Mouse (Mus musculus) MEL (cell line): ENCODE results near the gene P2rx7. TPM values are rescaled to one million over a fixed set of nuclear protein-coding genes. Genes with fewer than 3 reads are reported as not detected.
A peak's percentile ranks its signal among the peaks of the same experiment; 100 is the strongest.

Experiments
- DNase-seq: peaks from one replicate; pipeline ENCODE4 v3.0.0; 2011; ENCODE audit warnings: low read depth, low spot score
- H3K27ac ChIP-seq: 2 replicates; pipeline ENCODE4 v1.5.1; 2012; ENCODE audit warnings: low read depth, mild to moderate bottlenecking, control low read depth, low read length, moderate library complexity; ENCODE audit not compliant: control insufficient read depth
- H3K27me3 ChIP-seq, 2 experiments: fragments of 150-350 bp in 1 of 2; sonication (generic) in 1 of 2; 2 replicates each; pipeline ENCODE4 v1.6.1; 2012; ENCODE audit warnings: low read length in 2 of 2, mild to moderate bottlenecking in 2 of 2, improper control_type of control experiment in 1 of 2, moderate library complexity in 1 of 2; ENCODE audit not compliant: insufficient read depth in 2 of 2, control insufficient read depth in 1 of 2
- H3K36me3 ChIP-seq, 2 experiments: 2 replicates each; pipeline ENCODE4 v1.6.1; 2012 to 2014; ENCODE audit warnings: low read length in 2 of 2, improper control_type of control experiment in 1 of 2, inconsistent platforms in 1 of 2, mild to moderate bottlenecking in 1 of 2; ENCODE audit not compliant: insufficient read depth in 2 of 2, control insufficient read depth in 1 of 2
- H3K4me1 ChIP-seq, 2 experiments: fragments of 150-350 bp in 1 of 2; sonication (generic) in 1 of 2; 2 replicates each; pipeline ENCODE4 v1.6.1; 2012; ENCODE audit warnings: low read length in 2 of 2, improper control_type of control experiment in 1 of 2, mild to moderate bottlenecking in 1 of 2; ENCODE audit not compliant: insufficient read depth in 2 of 2, control insufficient read depth in 1 of 2
- H3K4me3 ChIP-seq, 2 experiments: fragments of 150-350 bp in 1 of 2; sonication (generic) in 1 of 2; 2 replicates each; pipeline ENCODE4 v1.5.1; 2012; ENCODE audit warnings: low read depth in 2 of 2, low read length in 2 of 2, mild to moderate bottlenecking in 2 of 2, moderate library complexity in 2 of 2, control low read depth in 1 of 2, improper control_type of control experiment in 1 of 2; ENCODE audit not compliant: control insufficient read depth in 1 of 2, insufficient read depth in 1 of 2
- H3K79me2 ChIP-seq: 2 replicates; pipeline ENCODE4 v1.6.1; 2012; ENCODE audit warnings: mild to moderate bottlenecking, low read length, moderate library complexity; ENCODE audit not compliant: control insufficient read depth, poor library complexity, insufficient read depth
- H3K9ac ChIP-seq: 2 replicates; pipeline ENCODE4 v1.6.1; 2012; ENCODE audit warnings: low read depth, mild to moderate bottlenecking, control low read depth, low read length, moderate library complexity; ENCODE audit not compliant: control insufficient read depth, poor library complexity, severe bottlenecking
- H3K9me3 ChIP-seq: fragments of 150-350 bp; sonication (generic); replicated peaks from 2 replicates; pipeline ENCODE4 v1.6.1; 2012; ENCODE audit warnings: mild to moderate bottlenecking, low read length, improper control_type of control experiment, moderate library complexity; ENCODE audit not compliant: insufficient read depth
- BHLHE40 ChIP-seq: IDR thresholded peaks from 2 replicates; pipeline ENCODE4 v1.6.1; 2012; ENCODE audit warnings: low read depth, mild to moderate bottlenecking, inconsistent platforms, low read length, improper control_type of control experiment, borderline replicate concordance
- CHD1 ChIP-seq: IDR thresholded peaks from 2 replicates; pipeline ENCODE4 v1.6.1; 2012; ENCODE audit warnings: low read depth, mild to moderate bottlenecking, inconsistent platforms, low read length, improper control_type of control experiment
- E2F4 ChIP-seq: IDR thresholded peaks from 2 replicates; pipeline ENCODE4 v1.6.1; 2011; ENCODE audit warnings: low read depth, low read length, improper control_type of control experiment, borderline replicate concordance
- EP300 ChIP-seq, 2 experiments: IDR thresholded peaks; 2 replicates each; pipeline ENCODE4 v1.6.1; 2011; ENCODE audit warnings: improper control_type of control experiment in 2 of 2, low read length in 2 of 2, low read depth in 1 of 2, mild to moderate bottlenecking in 1 of 2
- ETS1 ChIP-seq: IDR thresholded peaks from 2 replicates; pipeline ENCODE4 v1.6.1; 2012; ENCODE audit warnings: low read depth, mild to moderate bottlenecking, inconsistent platforms, low read length, improper control_type of control experiment, moderate library complexity
- GATA1 ChIP-seq: IDR thresholded peaks from 2 replicates; pipeline ENCODE4 v1.6.1; 2011; ENCODE audit warnings: low read depth, low read length, improper control_type of control experiment
- HCFC1 ChIP-seq: IDR thresholded peaks from 2 replicates; pipeline ENCODE4 v1.6.1; 2012; ENCODE audit warnings: low read depth, mild to moderate bottlenecking, inconsistent platforms, low read length, improper control_type of control experiment, moderate library complexity
- JUND ChIP-seq: IDR thresholded peaks from 2 replicates; pipeline ENCODE4 v1.6.1; 2011; ENCODE audit warnings: low read depth, mild to moderate bottlenecking, improper control_type of control experiment, low read length
- KAT2A ChIP-seq: conservative IDR thresholded peaks from 2 replicates; pipeline ENCODE4 v1.6.1; 2012; ENCODE audit warnings: low read depth, low read length, improper control_type of control experiment, inconsistent platforms
- MAX ChIP-seq: IDR thresholded peaks from 2 replicates; pipeline ENCODE4 v1.6.1; 2011; ENCODE audit warnings: low read length, improper control_type of control experiment
- MAZ ChIP-seq: IDR thresholded peaks from 2 replicates; pipeline ENCODE4 v1.6.1; 2012; ENCODE audit warnings: low read depth, mild to moderate bottlenecking, inconsistent platforms, low read length, improper control_type of control experiment
- MXI1 ChIP-seq: IDR thresholded peaks from 2 replicates; pipeline ENCODE4 v1.6.1; 2011; ENCODE audit warnings: mild to moderate bottlenecking, low read depth, low read length, improper control_type of control experiment
- MYB ChIP-seq: IDR thresholded peaks from 2 replicates; pipeline ENCODE4 v1.6.1; 2011; ENCODE audit warnings: mild to moderate bottlenecking, low read depth, low read length, improper control_type of control experiment
- MYC ChIP-seq: IDR thresholded peaks from 2 replicates; pipeline ENCODE4 v1.6.1; 2011; ENCODE audit warnings: low read depth, mild to moderate bottlenecking, low read length, improper control_type of control experiment, moderate library complexity
- NELFE ChIP-seq: IDR thresholded peaks from 2 replicates; pipeline ENCODE4 v1.6.1; 2011; ENCODE audit warnings: low read depth, low read length, improper control_type of control experiment
- NRF1 ChIP-seq: IDR thresholded peaks from 2 replicates; pipeline ENCODE4 v1.6.1; 2014; ENCODE audit warnings: low read depth, mild to moderate bottlenecking, inconsistent platforms, low read length, improper control_type of control experiment, moderate library complexity; ENCODE audit not compliant: poor library complexity, insufficient read depth, severe bottlenecking
- POLR2A ChIP-seq, 2 experiments: IDR thresholded peaks; 2 replicates each; pipeline ENCODE4 v1.6.1; 2011 to 2012; ENCODE audit warnings: low read length in 2 of 2, mild to moderate bottlenecking in 2 of 2, control low read depth in 1 of 2, improper control_type of control experiment in 1 of 2, low read depth in 1 of 2, moderate library complexity in 1 of 2; ENCODE audit not compliant: control insufficient read depth in 1 of 2, insufficient read depth in 1 of 2, poor library complexity in 1 of 2
- POLR2AphosphoS5 ChIP-seq: IDR thresholded peaks from 2 replicates; pipeline ENCODE4 v1.6.1; 2012; ENCODE audit warnings: low read depth, borderline replicate concordance, mild to moderate bottlenecking, inconsistent platforms, low read length, moderate library complexity, mixed read lengths
- RAD21 ChIP-seq: IDR thresholded peaks from 2 replicates; pipeline ENCODE4 v1.6.1; 2011; ENCODE audit warnings: mild to moderate bottlenecking, low read depth, low read length, improper control_type of control experiment
- RCOR1 ChIP-seq: IDR thresholded peaks from 2 replicates; pipeline ENCODE4 v1.6.1; 2012; ENCODE audit warnings: low read depth, mild to moderate bottlenecking, inconsistent platforms, low read length, improper control_type of control experiment
- SIN3A ChIP-seq: IDR thresholded peaks from 2 replicates; pipeline ENCODE4 v1.6.1; 2012; ENCODE audit warnings: low read length, improper control_type of control experiment, inconsistent platforms
- TAL1 ChIP-seq: IDR thresholded peaks from 2 replicates; pipeline ENCODE4 v1.6.1; 2012; ENCODE audit warnings: mild to moderate bottlenecking, inconsistent platforms, low read length, moderate library complexity, mixed read lengths
- TCF12 ChIP-seq: IDR thresholded peaks from 2 replicates; pipeline ENCODE4 v1.6.1; 2014; ENCODE audit warnings: low read depth, mild to moderate bottlenecking, inconsistent platforms, low read length, improper control_type of control experiment, moderate library complexity
- UBTF ChIP-seq: IDR thresholded peaks from 2 replicates; pipeline ENCODE4 v1.6.1; 2012; ENCODE audit warnings: low read depth, mild to moderate bottlenecking, inconsistent platforms, low read length, improper control_type of control experiment, moderate library complexity, borderline replicate concordance; ENCODE audit not compliant: insufficient read depth
- USF1 ChIP-seq: IDR thresholded peaks from 2 replicates; pipeline ENCODE4 v1.6.1; 2014; ENCODE audit warnings: low read depth, mild to moderate bottlenecking, inconsistent platforms, low read length, improper control_type of control experiment, moderate library complexity
- USF2 ChIP-seq, 2 experiments: IDR thresholded peaks; 2 replicates each; pipeline ENCODE4 v1.6.1; 2011 to 2012; ENCODE audit warnings: improper control_type of control experiment in 2 of 2, low read length in 2 of 2, borderline replicate concordance in 1 of 2, inconsistent platforms in 1 of 2, low read depth in 1 of 2, mild to moderate bottlenecking in 1 of 2; ENCODE audit not compliant: insufficient read depth in 1 of 2
- ZC3H11A ChIP-seq: IDR thresholded peaks from 2 replicates; pipeline ENCODE4 v1.6.1; 2012; ENCODE audit warnings: low read depth, mild to moderate bottlenecking, inconsistent platforms, low read length, improper control_type of control experiment
- ZMIZ1 ChIP-seq: IDR thresholded peaks from 2 replicates; pipeline ENCODE4 v1.6.1; 2012; ENCODE audit warnings: low read depth, mild to moderate bottlenecking, inconsistent platforms, low read length, improper control_type of control experiment, moderate library complexity
- ZNF384 ChIP-seq: IDR thresholded peaks from 2 replicates; pipeline ENCODE4 v1.6.1; 2012; ENCODE audit warnings: low read depth, mild to moderate bottlenecking, inconsistent platforms, low read length, improper control_type of control experiment
- polyA plus RNA-seq, 2 experiments: library from polyadenylated mRNA; stranded (reverse) in 1 of 2; unstranded in 1 of 2; fragments of >175 nt in 1 of 2; fragments of >200 nt in 1 of 2; gene quantifications; 2 replicates each; pipeline versions ENCODE4 v1.2.1 to v1.2.4; 2012; ENCODE audit warnings: low replicate concordance in 2 of 2, low read depth in 1 of 2; ENCODE audit not compliant: insufficient read length in 2 of 2, insufficient read depth in 1 of 2, missing spikeins in 1 of 2
- total RNA-seq: library from RNA; depleted of rRNA; stranded (reverse); fragments of 300-350 nt; gene quantifications from 2 replicates; pipeline ENCODE4 v1.2.3, GENCODE M21; 2012

Gene P2rx7
- total and polyA plus RNA-seq, 3 experiments, result 29.3 to 254 (median 40.8) TPM

GRCm38 (mm10) chr5:122644111-122644607, 448 bp downstream of the P2rx7 start:
- TF ChIP-seq E2F4 (no peak), MYB (0 out of 2 replicates have a peak, but pooled peaks have one; percentile 22), USF2 (IDR thresholded peaks at IDR 0.05; ENCODE audit: borderline replicate concordance in 1 of 2, insufficient read depth in 1 of 2, low read depth in 1 of 2, low read length in 2 of 2) (0 out of 4 replicates have a peak, but pooled peaks of 1 of the 2 experiments have one; percentile 10), HCFC1 (peak; percentile 43; the same call in 1 of the 2 replicates), RCOR1 (peak; percentile 85), ZNF384 (no peak), NRF1 (no peak), MYC (0 out of 2 replicates have a peak, but pooled peaks have one; percentile 33), BHLHE40 (peak; percentile 32; the same call in 1 of the 2 replicates), CHD1 (peak; percentile 82; the same call in 1 of the 2 replicates), TAL1 (peak; percentile 66), USF1 (no peak), UBTF (0 out of 2 replicates have a peak, but pooled peaks have one; percentile 80), SIN3A (peak; percentile 64), MXI1 (peak; percentile 72), ZMIZ1 (no peak), ETS1 (peak; percentile 66; the same call in 1 of the 2 replicates), MAZ (peak; percentile 23; the same call in 1 of the 2 replicates), ZC3H11A (no peak), KAT2A (no peak), TCF12 (peak; percentile 69), POLR2A (IDR thresholded peaks at IDR 0.05; ENCODE audit: control insufficient read depth in 1 of 2, insufficient read depth in 1 of 2, low read depth in 1 of 2, low read length in 2 of 2, poor library complexity in 1 of 2) (no peak), POLR2AphosphoS5 (no peak), RAD21 (no peak; the same call in 1 of the 2 replicates), MAX (peak; percentile 46), EP300 (IDR thresholded peaks at IDR 0.05; ENCODE audit: low read depth in 1 of 2, low read length in 2 of 2) (peak; percentile 52 to 83), JUND (no peak), GATA1 (peak; percentile 75), NELFE (peak; percentile 30)
- Histone ChIP-seq H3K4me1 (peaks cover 15 to 41% of the 10 kb centered on the region in 2 experiments), H3K36me3 (peaks cover 0 to 33% of the 10 kb centered on the region in 2 experiments; a peak in 2 of 4 replicates), H3K4me3 (peak overlapping the region; percentile 46 to 70), H3K9me3 (no peaks in the 10 kb centered on the region), H3K27ac (peak overlapping the region; percentile 64), H3K79me2 (peaks cover 9% of the 10 kb centered on the region), H3K27me3 (no peaks in the 10 kb centered on the region), H3K9ac (peak overlapping the region; percentile 47)
- DNase-seq, result peak; percentile 83
